Mouse (Mus musculus) bone marrow, adult 2 months (tissue): ENCODE data around the gene Cdc123.

ENCODE experiments used
- CTCF ChIP-seq: fragments of 200-500 bp; IDR thresholded peaks from 2 replicates; pipeline ENCODE4 v1.5.1; 2011; ENCODE audit warnings: low read length, control low read depth; ENCODE audit not compliant: control insufficient read depth, insufficient read depth
- POLR2A ChIP-seq: fragments of 200-500 bp; IDR thresholded peaks from 2 replicates; pipeline ENCODE4 v1.6.1; 2011; ENCODE audit warnings: low read depth, mild to moderate bottlenecking, control low read depth, low read length, borderline replicate concordance; ENCODE audit not compliant: control insufficient read depth

DNA sequence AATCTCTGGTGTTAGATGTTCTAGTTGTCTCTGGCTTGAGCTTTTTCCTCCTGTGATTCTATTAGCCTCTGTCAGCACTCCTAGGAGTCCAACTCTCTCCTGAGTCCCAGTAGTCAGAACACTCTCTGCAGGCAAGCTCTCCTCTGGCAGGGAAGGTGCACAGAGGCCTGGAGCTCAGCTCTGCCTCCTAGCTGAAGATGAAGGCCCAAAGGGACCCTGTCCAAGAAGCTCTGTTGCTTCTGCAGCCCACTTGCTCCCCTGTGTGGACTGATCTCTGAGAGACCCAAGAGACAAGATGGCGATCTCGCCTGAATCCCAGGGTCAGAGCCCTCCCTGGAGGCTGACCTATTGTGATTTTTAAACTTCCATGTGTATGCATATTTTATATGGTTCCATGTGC lies 86.4 kb downstream of the Cdc123 start:
- TF ChIP-seq POLR2A (no peak), CTCF (no peak)
